In genomic region chr9:67813665-67814337, GRCm38 (mm10) we compare ENCODE assay signal across 8 mouse cellular contexts. TPM values are rescaled to one million over a fixed set of nuclear protein-coding genes. Genes with fewer than 3 reads are reported as not detected.
A peak's percentile ranks its signal among the peaks of the same experiment; 100 is the strongest.
DNase-seq lines count a peak whose midpoint lies in the region; ATAC-seq lines count a peak whose summit lies in the region.

No protein-coding gene starts in this region.

- 15% methylated on average over 8 of the region's 8 CpGs for WGBS in midbrain, embryonic 13.5 days

- no peak overlapping the region for H3K4me2 ChIP-seq in midbrain, embryonic 13.5 days (replicated peaks)

- H3K9ac ChIP-seq in midbrain, embryonic 13.5 days (replicated peaks): no peak overlapping the region

- peak; percentile 95 for ATAC-seq in granulocyte monocyte progenitor cell, adult 5-6 weeks (replicated peaks; ENCODE audit: poor library complexity, severe bottlenecking)
- no peak for ATAC-seq in midbrain, embryonic 13.5 days

- H3K4me1 ChIP-seq in midbrain, embryonic 13.5 days (replicated peaks): peaks cover 13% of the 10 kb centered on the region; the same call in 1 of the 2 replicates

- no peak overlapping the region for H3K27ac ChIP-seq in midbrain, embryonic 13.5 days

- no peak overlapping the region for H3K4me3 ChIP-seq in midbrain, embryonic 13.5 days (replicated peaks)

- no peaks in the 10 kb centered on the region for H3K9me3 ChIP-seq in midbrain, embryonic 13.5 days

- peak; percentile 88 for DNase-seq in 3T3-L1 (ENCODE audit: low read depth, low spot score)
- DNase-seq in adrenal gland, adult 8-10 months: peak; percentile 50
- DNase-seq in kidney, adult 8-10 months: peak; percentile 26 to 27
- DNase-seq in lung, postnatal 36 days: peak; percentile 80
- DNase-seq in B cell, adult 2 months: no peak
- no peak for DNase-seq in layer of hippocampus, postnatal 10 days (ENCODE audit: low spot score in 2 of 2)

- H3K36me3 ChIP-seq in midbrain, embryonic 13.5 days: no peaks in the 10 kb centered on the region

- no peaks in the 10 kb centered on the region for H3K27me3 ChIP-seq in midbrain, embryonic 13.5 days

RNA-seq across cellular contexts. Expression of gene C2cd4a, which starts 18.3 kb away (rescaled TPM):
- under 1 TPM in 1 of 4 experiments, not detected in 3; 0.80 TPM for total RNA-seq in adrenal gland, adult 8-10 months (2022)
- total RNA-seq in granulocyte monocyte progenitor cell, adult 5-6 weeks (2014; fragmentation: Nextera tagmentation): not detected in 2 replicates
- not detected in 2 replicates for total RNA-seq in granulocyte monocyte progenitor cell, adult 5-6 weeks (2017)
- 0.15 and 0.23 TPM in 2 replicates for polyA plus RNA-seq in midbrain, embryonic 13.5 days (2015; fragmentation: Nextera tagmentation; extraction: Ambion mirVana)
- 1 to 10 TPM in 1 of 2 experiments, under 1 TPM in 1; 0.96 to 1.2 TPM for total RNA-seq in layer of hippocampus, postnatal 10 days (2021)

RNA-seq across cellular contexts. Expression of gene Vps13c, which starts 26.4 kb away (rescaled TPM):
- 10 to 100 TPM; 57.4 to 61.2 (median 59.2) TPM for total RNA-seq in adrenal gland, adult 8-10 months (2022)
- 61.5 and 75.6 TPM in 2 replicates for total RNA-seq in granulocyte monocyte progenitor cell, adult 5-6 weeks (2014; fragmentation: Nextera tagmentation)
- total RNA-seq in granulocyte monocyte progenitor cell, adult 5-6 weeks (2017): 56.3 and 67.9 TPM in 2 replicates
- polyA plus RNA-seq in midbrain, embryonic 13.5 days (2015; fragmentation: Nextera tagmentation; extraction: Ambion mirVana): 10.0 and 10.5 TPM in 2 replicates
- 10 to 100 TPM; 50.7 to 54.9 TPM for total RNA-seq in layer of hippocampus, postnatal 10 days (2021)

RNA-seq across cellular contexts. Expression of gene C2cd4b, which starts 54.6 kb away (rescaled TPM):
- under 1 TPM; 0.51 to 0.98 (median 0.80) TPM for total RNA-seq in adrenal gland, adult 8-10 months (2022)
- not detected in 2 replicates for total RNA-seq in granulocyte monocyte progenitor cell, adult 5-6 weeks (2014; fragmentation: Nextera tagmentation)
- not detected in 2 replicates for total RNA-seq in granulocyte monocyte progenitor cell, adult 5-6 weeks (2017)
- 0.20 and 0.44 TPM in 2 replicates for polyA plus RNA-seq in midbrain, embryonic 13.5 days (2015; fragmentation: Nextera tagmentation; extraction: Ambion mirVana)
- 1 to 10 TPM; 2.0 to 2.3 TPM for total RNA-seq in layer of hippocampus, postnatal 10 days (2021)

Comparison
In these comparisons a context has a peak if more than half of its experiments do, and no peak if none do; other contexts are left out.
1. DNase-seq: peak in 3T3-L1 (single experiment), adrenal gland, adult 8-10 months (single experiment), kidney, adult 8-10 months (2 of 2) and lung, postnatal 36 days (single experiment); none in B cell, adult 2 months (0 of 2) and layer of hippocampus, postnatal 10 days (0 of 2).